Mouse (Mus musculus): ENCODE data around the gene Tomm20l. TPM values are rescaled to one million over a fixed set of nuclear protein-coding genes. Genes with fewer than 3 reads are reported as not detected.

The Tomm20l gene
- polyA plus RNA-seq, 1 experiment from 2014 or later = not detected

GRCm38 (mm10) chr12:71135581-71135980, 24.4 kb downstream of the Tomm20l start:
- Histone ChIP-seq H3K4me2 (peak overlapping the region; percentile 84), H3K9ac (peak overlapping the region; percentile 91)
- ATAC-seq (ENCODE audit: insufficient number of reproducible peaks, insufficient read depth, low FRiP score, low TSS enrichment, low read depth) = no peak

GRCm38 (mm10) chr12:71136130-71136973, 25.1 kb downstream of the Tomm20l start, which contains the start of the genes Timm9 and 2700049A03Rik:
TSS of gene Timm9 (minus strand) at chr12:71136684.
TSS of gene 2700049A03Rik (plus strand) at chr12:71136848.
- Histone ChIP-seq H3K27me3 (no peaks in the 10 kb centered on the region), H3K9me3 (no peaks in the 10 kb centered on the region), H3K4me1 (peaks cover 27% of the 10 kb centered on the region), H3K9ac (peak within 1 kb of the TSS; percentile 91), H3K27ac (peak within 1 kb of the TSS; percentile 72), H3K4me2 (peak within 1 kb of the TSS; percentile 84), H3K36me3 (peaks cover 33% of the 10 kb centered on the region), H3K4me3 (peak within 1 kb of the TSS; percentile 96)
- under 1% methylated on average over 52 of the region's 52 CpGs for WGBS
- ATAC-seq (ENCODE audit: insufficient number of reproducible peaks, insufficient read depth, low FRiP score, low TSS enrichment, low read depth) = peak; percentile 73; the same call in 1 of the 2 replicates

More at GRCm38 (mm10) chr12:71135581-71135980, 24.4 kb downstream of the Tomm20l start:
- Histone ChIP-seq H3K4me1 (peaks cover 27% of the 10 kb centered on the region), H3K27me3 (no peaks in the 10 kb centered on the region), H3K4me3 (peak overlapping the region; percentile 96), H3K36me3 (peaks cover 32% of the 10 kb centered on the region), H3K27ac (no peak overlapping the region), H3K9me3 (no peaks in the 10 kb centered on the region)
- 26% methylated on average over 5 of the region's 5 CpGs for WGBS

GRCm38 (mm10) chr12:71136974-71137491, 25.8 kb downstream of the Tomm20l start:
- Histone ChIP-seq H3K9me3 (no peaks in the 10 kb centered on the region), H3K36me3 (peaks cover 35% of the 10 kb centered on the region), H3K27me3 (no peaks in the 10 kb centered on the region), H3K27ac (peak overlapping the region; percentile 72), H3K4me3 (peak overlapping the region; percentile 96), H3K4me1 (peaks cover 27% of the 10 kb centered on the region), H3K4me2 (peak overlapping the region; percentile 84), H3K9ac (peak overlapping the region; percentile 91)
- peak; percentile 83 for ATAC-seq (ENCODE audit: insufficient number of reproducible peaks, insufficient read depth, low FRiP score, low TSS enrichment, low read depth)
- under 1% methylated on average over 30 of the region's 30 CpGs for WGBS

- Histone ChIP-seq H3K9ac (peak overlapping the region; percentile 72), H3K4me1 (peaks cover 27% of the 10 kb centered on the region), H3K4me3 (peak overlapping the region; percentile 96), H3K9me3 (no peaks in the 10 kb centered on the region), H3K36me3 (peaks cover 35% of the 10 kb centered on the region), H3K27ac (no peak overlapping the region), H3K27me3 (no peaks in the 10 kb centered on the region), H3K4me2 (peak overlapping the region; percentile 84)
- 6% methylated on average over 11 of the region's 11 CpGs for WGBS
- no peak for ATAC-seq (ENCODE audit: insufficient number of reproducible peaks, insufficient read depth, low FRiP score, low TSS enrichment, low read depth)
Measured at GRCm38 (mm10) chr12:71137686-71138085, 26.5 kb downstream of the Tomm20l start.

- ATAC-seq (ENCODE audit: insufficient number of reproducible peaks, insufficient read depth, low FRiP score, low TSS enrichment, low read depth) = no peak
- Histone ChIP-seq H3K27me3 (no peaks in the 10 kb centered on the region), H3K4me2 (peak overlapping the region; percentile 84), H3K4me3 (0 out of 2 replicates have a peak overlapping the region, but pooled peaks have one; percentile 96), H3K4me1 (peaks cover 27% of the 10 kb centered on the region), H3K36me3 (peaks cover 45% of the 10 kb centered on the region), H3K9me3 (no peaks in the 10 kb centered on the region), H3K27ac (no peak overlapping the region), H3K9ac (no peak overlapping the region)
- WGBS = 77% methylated on average over 5 of the region's 5 CpGs
Measured at GRCm38 (mm10) chr12:71139258-71139828, 28.1 kb downstream of the Tomm20l start.

GRCm38 (mm10) chr12:71141189-71141588, 30.0 kb downstream of the Tomm20l start:
- H3K36me3 ChIP-seq = peaks cover 62% of the 10 kb centered on the region
- H3K27ac ChIP-seq = no peak overlapping the region
- H3K9me3 ChIP-seq = no peaks in the 10 kb centered on the region
- peaks cover 17% of the 10 kb centered on the region for H3K4me1 ChIP-seq
- H3K27me3 ChIP-seq = no peaks in the 10 kb centered on the region
- no peak for ATAC-seq (ENCODE audit: insufficient number of reproducible peaks, insufficient read depth, low FRiP score, low TSS enrichment, low read depth)
- no peak overlapping the region for H3K4me2 ChIP-seq
- no peak overlapping the region for H3K9ac ChIP-seq
- no peak overlapping the region for H3K4me3 ChIP-seq

GRCm38 (mm10) chr12:71147641-71148040, 36.4 kb downstream of the Tomm20l start:
- WGBS = 83% methylated on average over 3 of the region's 3 CpGs

GRCm38 (mm10) chr12:71148801-71149200, 37.6 kb downstream of the Tomm20l start:
- Histone ChIP-seq H3K27me3 (no peaks in the 10 kb centered on the region), H3K4me1 (no peaks in the 10 kb centered on the region), H3K9ac (no peak overlapping the region), H3K36me3 (peaks cover 72% of the 10 kb centered on the region), H3K4me3 (no peak overlapping the region), H3K4me2 (no peak overlapping the region), H3K9me3 (no peaks in the 10 kb centered on the region), H3K27ac (no peak overlapping the region)
- ATAC-seq (ENCODE audit: insufficient number of reproducible peaks, insufficient read depth, low FRiP score, low TSS enrichment, low read depth) = no peak
- 94% methylated on average over 9 of the region's 9 CpGs for WGBS

More at GRCm38 (mm10) chr12:71147641-71148040, 36.4 kb downstream of the Tomm20l start:
- no peak overlapping the region for H3K4me3 ChIP-seq
- no peaks in the 10 kb centered on the region for H3K9me3 ChIP-seq
- no peak overlapping the region for H3K4me2 ChIP-seq
- no peaks in the 10 kb centered on the region for H3K4me1 ChIP-seq
- ATAC-seq (ENCODE audit: insufficient number of reproducible peaks, insufficient read depth, low FRiP score, low TSS enrichment, low read depth) = no peak
- H3K27ac ChIP-seq = no peak overlapping the region
- H3K9ac ChIP-seq = no peak overlapping the region
- H3K27me3 ChIP-seq = no peaks in the 10 kb centered on the region
- H3K36me3 ChIP-seq = peaks cover 73% of the 10 kb centered on the region

- H3K4me1 ChIP-seq = no peaks in the 10 kb centered on the region
- no peaks in the 10 kb centered on the region for H3K9me3 ChIP-seq
- no peak overlapping the region for H3K9ac ChIP-seq
- no peak overlapping the region for H3K4me3 ChIP-seq
- H3K36me3 ChIP-seq = peaks cover 69% of the 10 kb centered on the region
- H3K27ac ChIP-seq = no peak overlapping the region
- no peak overlapping the region for H3K4me2 ChIP-seq
- ATAC-seq (ENCODE audit: insufficient number of reproducible peaks, insufficient read depth, low FRiP score, low TSS enrichment, low read depth) = no peak
- 86% methylated on average over 6 of the region's 6 CpGs for WGBS
- H3K27me3 ChIP-seq = no peaks in the 10 kb centered on the region
Measured at GRCm38 (mm10) chr12:71149456-71149855, 38.2 kb downstream of the Tomm20l start.

- Histone ChIP-seq H3K36me3 (peaks cover 68% of the 10 kb centered on the region), H3K9me3 (no peaks in the 10 kb centered on the region), H3K4me2 (no peak overlapping the region), H3K4me3 (no peak overlapping the region), H3K27ac (no peak overlapping the region), H3K4me1 (no peaks in the 10 kb centered on the region), H3K27me3 (no peaks in the 10 kb centered on the region), H3K9ac (no peak overlapping the region)
- no peak for ATAC-seq (ENCODE audit: insufficient number of reproducible peaks, insufficient read depth, low FRiP score, low TSS enrichment, low read depth)
- WGBS = 92% methylated on average over 8 of the region's 8 CpGs
Measured at GRCm38 (mm10) chr12:71150167-71150566, 38.9 kb downstream of the Tomm20l start.

- no peak overlapping the region for H3K4me3 ChIP-seq
- H3K36me3 ChIP-seq = peaks cover 75% of the 10 kb centered on the region
- no peak overlapping the region for H3K4me2 ChIP-seq
- no peak overlapping the region for H3K27ac ChIP-seq
- H3K9ac ChIP-seq = no peak overlapping the region
- H3K9me3 ChIP-seq = no peaks in the 10 kb centered on the region
- no peaks in the 10 kb centered on the region for H3K4me1 ChIP-seq
- H3K27me3 ChIP-seq = no peaks in the 10 kb centered on the region
- 97% methylated on average over 6 of the region's 6 CpGs for WGBS
- no peak for ATAC-seq (ENCODE audit: insufficient number of reproducible peaks, insufficient read depth, low FRiP score, low TSS enrichment, low read depth)
Measured at GRCm38 (mm10) chr12:71154979-71155378, 43.8 kb downstream of the Tomm20l start.

All from embryonic facial prominence, embryonic 13.5 days (tissue).